Mouse (Mus musculus) ES-E14 (cell line): Measurements from ENCODE around the gene Efna3. TPM values are rescaled to one million over a fixed set of nuclear protein-coding genes. Genes with fewer than 3 reads are reported as not detected.

Source experiments
- DNase-seq: peaks from one replicate; pipeline ENCODE4 v3.0.0-alpha.2; 2013; ENCODE audit warnings: low read depth, low spot score
- H3K27ac ChIP-seq: 2 replicates; pipeline ENCODE4 v1.5.1; 2012; ENCODE audit warnings: low read depth, mild to moderate bottlenecking, low read length, moderate library complexity, mixed read lengths; ENCODE audit not compliant: poor library complexity, insufficient read depth, severe bottlenecking
- H3K36me3 ChIP-seq: 2 replicates; pipeline ENCODE4 v1.6.1; 2012; ENCODE audit warnings: mild to moderate bottlenecking, low read length, moderate library complexity, mixed read lengths; ENCODE audit not compliant: control insufficient read depth, poor library complexity, insufficient read depth, severe bottlenecking
- H3K4me1 ChIP-seq, 2 experiments: fragments of 150-350 bp in 1 of 2; sonication (generic) in 1 of 2; 2 replicates each; pipeline ENCODE4 v1.6.1; 2012; ENCODE audit warnings: low read length in 2 of 2, mild to moderate bottlenecking in 1 of 2, mixed read lengths in 1 of 2; ENCODE audit not compliant: control insufficient read depth in 2 of 2, insufficient read depth in 2 of 2, poor library complexity in 1 of 2
- H3K4me3 ChIP-seq, 2 experiments: fragments of 150-350 bp in 1 of 2; sonication (generic) in 1 of 2; 2 replicates each; pipeline ENCODE4 v1.5.1; 2012; ENCODE audit warnings: low read length in 2 of 2, low read depth in 1 of 2, mild to moderate bottlenecking in 1 of 2, mixed read lengths in 1 of 2; ENCODE audit not compliant: insufficient read depth in 1 of 2, poor library complexity in 1 of 2, severe bottlenecking in 1 of 2
- H3K9ac ChIP-seq: 2 replicates; pipeline ENCODE4 v1.6.1; 2012; ENCODE audit warnings: low read depth, mild to moderate bottlenecking, low read length, mixed read lengths; ENCODE audit not compliant: poor library complexity, insufficient read depth, severe bottlenecking
- H3K9me3 ChIP-seq: fragments of 150-350 bp; sonication (generic); 2 replicates; pipeline ENCODE4 v1.6.1; 2012; ENCODE audit warnings: low read depth, mild to moderate bottlenecking, low read length; ENCODE audit not compliant: control insufficient read depth, insufficient read depth
- CHD2 ChIP-seq: IDR thresholded peaks from 2 replicates; pipeline ENCODE4 v1.6.1; 2014; ENCODE audit warnings: mild to moderate bottlenecking, low read depth, low read length, inconsistent platforms
- HCFC1 ChIP-seq: IDR thresholded peaks from 2 replicates; pipeline ENCODE4 v1.6.1; 2012; ENCODE audit warnings: low read length, inconsistent platforms, borderline replicate concordance; ENCODE audit not compliant: insufficient read depth
- MAFK ChIP-seq: IDR thresholded peaks from 2 replicates; pipeline ENCODE4 v1.6.1; 2014; ENCODE audit warnings: mild to moderate bottlenecking, low read depth, low read length, inconsistent platforms; ENCODE audit not compliant: insufficient read depth
- ZC3H11A ChIP-seq: IDR thresholded peaks from 2 replicates; pipeline ENCODE4 v1.6.1; 2012; ENCODE audit warnings: low read depth, mild to moderate bottlenecking, inconsistent platforms, low read length, borderline replicate concordance
- ZNF384 ChIP-seq: IDR thresholded peaks from 2 replicates; pipeline ENCODE4 v1.6.1; 2012; ENCODE audit warnings: low read depth, low read length, inconsistent platforms
- in situ Hi-C, 2 experiments: fragments of 600-800 bp; cut with MboI; formaldehyde crosslinking; loops; one replicate each; pipeline ENCODE4 v1.15.1; 2025; ENCODE audit warnings: low sequenced_read_pairs in 2 of 2, inconsistent platforms in 1 of 2; ENCODE audit not compliant: unreplicated experiment in 2 of 2
- total RNA-seq: library from RNA; depleted of rRNA; stranded (reverse); fragments of 300-350 nt; gene quantifications from 2 replicates; pipeline ENCODE4 v1.2.3, GENCODE M21; 2012

Gene Efna3
- total RNA-seq, 1 experiment, result 7.5 TPM

DNA sequence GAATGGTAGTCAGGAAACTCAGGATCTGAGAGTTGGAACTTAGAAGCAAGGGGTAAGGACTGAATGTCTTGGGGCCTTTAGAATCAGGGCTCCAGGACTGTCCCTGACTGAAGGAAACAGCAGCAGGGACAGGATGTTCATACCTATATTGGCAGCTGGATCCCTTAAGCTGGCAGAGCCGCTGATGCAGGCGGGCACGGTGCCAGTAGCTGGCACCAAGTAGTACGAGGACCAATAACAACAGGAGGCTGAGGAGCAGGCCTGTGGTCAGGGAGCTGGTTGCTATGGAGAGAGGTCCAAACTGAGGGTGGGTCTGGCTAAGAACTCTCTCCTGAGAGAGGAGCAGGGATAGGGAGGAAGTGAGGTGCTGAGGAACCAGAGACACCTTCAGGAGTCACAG is 19.0 kb upstream of the Efna3 start:
- TF ChIP-seq MAFK, result no peak
- no peak overlapping the region for H3K9ac ChIP-seq

GRCm38 (mm10) chr3:89340465-89340864 is 17.7 kb upstream of the Efna3 start:
- Histone ChIP-seq H3K4me3 (peak overlapping the region; percentile 8 to 55; a peak in 3 of 4 replicates), H3K9me3 (no peaks in the 10 kb centered on the region), H3K36me3 (peaks cover 21% of the 10 kb centered on the region), H3K4me1 (peaks cover 3 to 12% of the 10 kb centered on the region in 2 experiments; a peak in 3 of 4 replicates), H3K9ac (no peak overlapping the region), H3K27ac (no peak overlapping the region)
- no peak for TF ChIP-seq CHD2
- TF ChIP-seq ZC3H11A, result peak; percentile 66; the same call in 1 of the 2 replicates
- TF ChIP-seq MAFK, result no peak
- no peak for TF ChIP-seq ZNF384
- TF ChIP-seq HCFC1, result peak; percentile 44; the same call in 1 of the 2 replicates
- in situ Hi-C loops, result no loop called here
- DNase-seq, result peak; percentile 91

More for the DNA sequence above, 19.0 kb upstream of the Efna3 start:
- Histone ChIP-seq H3K27ac (no peak overlapping the region), H3K4me1 (peaks cover 3 to 12% of the 10 kb centered on the region in 2 experiments; a peak in 3 of 4 replicates), H3K36me3 (peaks cover 21% of the 10 kb centered on the region), H3K4me3 (no peak overlapping the region), H3K9me3 (no peaks in the 10 kb centered on the region)
- DNase-seq, result no peak
- in situ Hi-C loops, result no loop called here

- Histone ChIP-seq H3K36me3 (peaks cover 19% of the 10 kb centered on the region), H3K27ac (no peak overlapping the region), H3K4me1 (peaks cover 3 to 12% of the 10 kb centered on the region in 2 experiments; a peak in 3 of 4 replicates), H3K4me3 (no peak overlapping the region), H3K9me3 (no peaks in the 10 kb centered on the region), H3K9ac (no peak overlapping the region)
- DNase-seq, result peak; percentile 89
- TF ChIP-seq CHD2, result no peak
- TF ChIP-seq ZC3H11A, result no peak
- no peak for TF ChIP-seq MAFK
- TF ChIP-seq HCFC1, result no peak
- no peak for TF ChIP-seq ZNF384
- in situ Hi-C loops, result no loop called here
Measured at GRCm38 (mm10) chr3:89339416-89339815, 16.7 kb upstream of the Efna3 start.

DNA sequence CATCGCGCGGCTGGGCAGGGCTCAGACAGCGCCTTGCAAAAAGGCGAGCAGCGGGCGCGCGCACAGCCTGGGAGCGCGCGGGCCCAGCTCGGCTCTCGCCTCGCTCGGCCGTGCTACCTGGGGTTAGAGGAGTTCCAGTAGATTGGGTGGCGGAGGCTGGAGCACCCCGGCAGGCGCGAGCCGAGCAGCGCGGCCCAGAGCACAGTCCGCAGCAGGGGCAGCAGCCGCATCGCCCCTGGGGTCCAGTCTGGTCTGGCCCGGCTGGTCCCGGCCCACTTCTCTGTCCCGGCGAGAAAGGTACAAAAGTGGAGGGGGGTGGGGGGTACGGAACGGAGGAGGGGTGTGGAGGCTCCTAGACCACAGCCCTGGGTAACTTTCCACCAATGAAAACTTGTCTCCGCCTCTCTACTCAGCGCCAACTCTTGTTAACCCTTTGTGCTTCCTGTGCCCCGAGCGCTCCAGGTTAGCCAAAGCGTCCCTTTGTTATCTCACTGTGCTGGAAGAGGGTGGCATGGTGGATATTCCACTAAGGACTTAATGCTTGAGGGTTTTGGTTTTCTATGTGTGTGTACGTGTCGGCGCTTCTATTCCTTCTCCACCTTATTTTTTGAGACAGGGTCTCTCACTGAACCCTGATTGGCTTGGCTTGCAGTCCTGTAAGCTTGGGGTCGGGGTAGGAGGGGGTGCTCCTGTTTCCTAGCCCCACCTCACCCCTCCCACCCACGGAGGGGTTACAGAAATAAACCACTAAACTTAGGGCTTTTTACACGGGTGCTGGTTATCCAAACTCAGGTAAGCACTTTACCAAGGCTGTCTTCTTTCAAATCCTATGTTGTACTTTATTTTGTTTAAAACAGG is 15.2 kb upstream of the Efna3 start, which contains the start of gene Efna4:
Gene Efna4 (minus strand): TSS at position 308 of the 858 bp plus-strand sequence.
- no peak for DNase-seq
- peaks cover 21% of the 10 kb centered on the region for H3K36me3 ChIP-seq
- peak within 1 kb of the TSS; percentile 46 for H3K27ac ChIP-seq
- TF ChIP-seq HCFC1, result 0 out of 2 replicates have a peak, but pooled peaks have one; percentile 21
- TF ChIP-seq ZC3H11A, result no peak
- in situ Hi-C loops, result no loop called here
- peaks cover 3 to 14% of the 10 kb centered on the region in 2 experiments; a peak in 3 of 4 replicates for H3K4me1 ChIP-seq
- peak within 1 kb of the TSS; percentile 84 for H3K9ac ChIP-seq
- no peaks in the 10 kb centered on the region for H3K9me3 ChIP-seq
- peak within 1 kb of the TSS; percentile 93 to 96 for H3K4me3 ChIP-seq
